ENCODE assay signal across 8 mouse cellular contexts in the genomic region with DNA sequence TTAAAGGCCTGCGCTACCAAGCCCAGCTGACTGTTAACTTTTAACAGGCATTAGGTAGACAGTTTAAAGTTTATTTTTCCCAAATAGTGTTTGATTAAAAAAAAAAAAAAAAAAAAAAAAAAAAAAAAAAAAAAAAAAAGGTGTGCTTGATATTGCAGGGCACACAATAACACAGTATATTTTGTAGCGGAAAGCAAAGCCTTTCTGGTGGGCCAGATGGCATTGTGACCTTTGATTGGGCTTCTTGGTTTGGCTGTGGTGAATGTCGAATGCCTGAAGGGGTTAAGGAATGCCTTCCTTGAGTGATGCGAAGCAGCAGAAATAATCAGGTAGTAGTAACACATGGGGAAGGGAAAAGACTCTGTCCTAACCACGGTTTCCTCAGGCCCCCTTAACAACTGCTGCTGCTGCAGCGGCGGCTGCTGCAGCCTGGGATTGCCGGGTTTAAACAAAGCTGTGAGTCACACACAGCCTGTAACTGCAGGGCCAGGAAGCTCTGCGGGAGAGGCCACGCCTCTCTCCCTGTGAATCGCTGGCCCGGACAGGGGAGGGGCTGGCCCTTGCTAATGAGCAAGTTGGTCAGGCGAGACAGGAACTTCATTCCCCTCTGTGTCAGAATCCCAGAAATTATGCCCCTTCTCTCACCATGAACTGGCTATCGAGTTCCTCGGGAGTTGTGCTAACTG. TPM values are rescaled to one million over a fixed set of nuclear protein-coding genes. Genes with fewer than 3 reads are reported as not detected.
DNase-seq lines count a peak whose midpoint lies in the region; ATAC-seq lines count a peak whose summit lies in the region.

No protein-coding gene starts in this region.

- H3K9me3 ChIP-seq in forebrain, embryonic 10.5 days, result no peaks in the 10 kb centered on the region
- H3K9me3 ChIP-seq in heart, embryonic 14.5 days (ENCODE audit: control insufficient read depth, low read length), result no peaks in the 10 kb centered on the region
- H3K9me3 ChIP-seq in liver, embryonic 13.5 days (replicated peaks), result no peaks in the 10 kb centered on the region
- no peaks in the 10 kb centered on the region for H3K9me3 ChIP-seq in stomach, embryonic 15.5 days

- peaks cover 8% of the 10 kb centered on the region; the same call in 1 of the 2 replicates for H3K27me3 ChIP-seq in forebrain, embryonic 10.5 days (ENCODE audit: poor library complexity, severe bottlenecking)
- no peaks in the 10 kb centered on the region for H3K27me3 ChIP-seq in heart, embryonic 14.5 days (ENCODE audit: control insufficient read depth, insufficient read depth, low read length)
- H3K27me3 ChIP-seq in liver, embryonic 13.5 days, result no peaks in the 10 kb centered on the region
- no peaks in the 10 kb centered on the region for H3K27me3 ChIP-seq in stomach, embryonic 15.5 days (replicated peaks)

- H3K4me3 ChIP-seq in forebrain, embryonic 10.5 days, result peak overlapping the region; percentile 63
- peak overlapping the region; percentile 74 to 76 for H3K4me3 ChIP-seq in heart, embryonic 14.5 days (ENCODE audit: control insufficient read depth in 1 of 2, insufficient read depth in 1 of 2, low read depth in 1 of 2, low read length in 2 of 2)
- H3K4me3 ChIP-seq in liver, embryonic 13.5 days (replicated peaks), result peak overlapping the region; percentile 67
- H3K4me3 ChIP-seq in stomach, embryonic 15.5 days (replicated peaks), result peak overlapping the region; percentile 57

- peak overlapping the region; percentile 86 for H3K27ac ChIP-seq in forebrain, embryonic 10.5 days
- H3K27ac ChIP-seq in heart, embryonic 14.5 days (replicated peaks in 1 of 2; ENCODE audit: control insufficient read depth in 1 of 2, insufficient read depth in 1 of 2, low read depth in 2 of 2, low read length in 2 of 2), result peak overlapping the region; percentile 95 to 99
- peak overlapping the region; percentile 81 for H3K27ac ChIP-seq in liver, embryonic 13.5 days
- peak overlapping the region; percentile 95 for H3K27ac ChIP-seq in stomach, embryonic 15.5 days

- H3K4me2 ChIP-seq in heart, embryonic 14.5 days (ENCODE audit: low read length), result peak overlapping the region; percentile 80
- H3K4me2 ChIP-seq in liver, embryonic 13.5 days, result peak overlapping the region; percentile 79
- peak overlapping the region; percentile 81 for H3K4me2 ChIP-seq in stomach, embryonic 15.5 days

- H3K9ac ChIP-seq in heart, embryonic 14.5 days (ENCODE audit: low read length), result peak overlapping the region; percentile 85
- peak overlapping the region; percentile 71 for H3K9ac ChIP-seq in liver, embryonic 13.5 days
- peak overlapping the region; percentile 41; the same call in 1 of the 2 replicates for H3K9ac ChIP-seq in stomach, embryonic 15.5 days

- 9% methylated on average over 15 of the region's 15 CpGs for WGBS in forebrain, embryonic 10.5 days
- 10% methylated on average over 15 of the region's 15 CpGs for WGBS in heart, embryonic 14.5 days
- 6% methylated on average over 15 of the region's 15 CpGs for WGBS in liver, embryonic 13.5 days (ENCODE audit: insufficient replicate concordance)
- WGBS in stomach, embryonic 15.5 days, result 6% methylated on average over 15 of the region's 15 CpGs

- H3K4me1 ChIP-seq in forebrain, embryonic 10.5 days, result peaks cover 26% of the 10 kb centered on the region
- H3K4me1 ChIP-seq in heart, embryonic 14.5 days (ENCODE audit: control insufficient read depth in 2 of 2, insufficient read depth in 2 of 2, low read length in 2 of 2), result peaks cover 10 to 24% of the 10 kb centered on the region in 2 experiments
- peaks cover 49% of the 10 kb centered on the region for H3K4me1 ChIP-seq in liver, embryonic 13.5 days (replicated peaks)
- peaks cover 9% of the 10 kb centered on the region; the same call in 1 of the 2 replicates for H3K4me1 ChIP-seq in stomach, embryonic 15.5 days

- ATAC-seq in heart, embryonic 14.5 days (ENCODE audit: insufficient number of reproducible peaks, insufficient read depth, low FRiP score, low read depth), result peak; percentile 92
- ATAC-seq in liver, embryonic 13.5 days (ENCODE audit: low read depth), result peak; percentile 91
- peak; percentile 97 for ATAC-seq in stomach, embryonic 15.5 days (ENCODE audit: insufficient read depth, low FRiP score, low read depth)

- DNase-seq in CD8-positive naive resting alpha-beta T cell, adult 2 months (ENCODE audit: low read depth in 2 of 2, low spot score in 2 of 2), result peak; percentile 36 to 46
- DNase-seq in c-Kit-negative CD71-positive TER-119-positive erythroid progenitor cells, embryonic 14.5 days (ENCODE audit: low read depth, low spot score), result peak; percentile 24
- peak; percentile 84 for DNase-seq in forebrain, embryonic 10.5 days (ENCODE audit: extremely low spot score, low spot score)
- DNase-seq in kidney, postnatal 10 days, result peak; percentile 93
- peak; percentile 68 for DNase-seq in liver, embryonic 13.5 days
- DNase-seq in natural killer cell, adult 2 months (ENCODE audit: low spot score in 2 of 2), result peak; percentile 68 to 69

- H3K36me3 ChIP-seq in forebrain, embryonic 10.5 days (replicated peaks), result no peaks in the 10 kb centered on the region
- no peaks in the 10 kb centered on the region for H3K36me3 ChIP-seq in heart, embryonic 14.5 days (ENCODE audit: control insufficient read depth, insufficient read depth, low read length)
- no peaks in the 10 kb centered on the region for H3K36me3 ChIP-seq in liver, embryonic 13.5 days
- H3K36me3 ChIP-seq in stomach, embryonic 15.5 days, result no peaks in the 10 kb centered on the region

RNA-seq across cellular contexts. Expression of a gene that starts 18.9 kb away (rescaled TPM):
- 13.0 and 13.9 TPM in 2 replicates for polyA plus RNA-seq in forebrain, embryonic 10.5 days (2016; fragmentation: Nextera tagmentation; extraction: Ambion mirVana)
- polyA plus RNA-seq in heart, embryonic 14.5 days (2014; fragmentation: Nextera tagmentation; extraction: Ambion mirVana), result 44.3 and 44.9 TPM in 2 replicates
- polyA plus RNA-seq in liver, embryonic 13.5 days (2015; fragmentation: Nextera tagmentation; extraction: Ambion mirVana), result 7.9 and 10.6 TPM in 2 replicates
- polyA plus RNA-seq in stomach, embryonic 15.5 days (2015; fragmentation: Nextera tagmentation; extraction: Ambion mirVana), result 35.6 and 42.8 TPM in 2 replicates

Comparison
In these comparisons a context has a peak if more than half of its experiments do, and no peak if none do; other contexts are left out.
1. Peak in every context shown above with its lines: DNase-seq, ATAC-seq, H3K4me3 ChIP-seq and H3K27ac ChIP-seq.
2. DNase-seq: peak in every context shown above with its lines; median percentile 93 in kidney, postnatal 10 days; 84 in forebrain, embryonic 10.5 days; 68 in natural killer cell, adult 2 months; 68 in liver, embryonic 13.5 days; 41 in CD8-positive naive resting alpha-beta T cell, adult 2 months; 24 in c-Kit-negative CD71-positive TER-119-positive erythroid progenitor cells, embryonic 14.5 days.